Mouse (Mus musculus): Measurements from ENCODE around the gene L2hgdh. TPM values are rescaled to one million over a fixed set of nuclear protein-coding genes. Genes with fewer than 3 reads are reported as not detected.

The L2hgdh gene
- polyA plus RNA-seq, 1 experiment: 13.6 TPM

- no peak for DNase-seq (ENCODE audit: extremely low spot score in 1 of 2, low spot score in 1 of 2)
Observed at GRCm38 (mm10) chr12:69732221-69732620, 7.5 kb upstream of the L2hgdh start.

- DNase-seq (ENCODE audit: extremely low spot score in 1 of 2, low spot score in 1 of 2): no peak
Observed at GRCm38 (mm10) chr12:69730306-69730705, 5.6 kb upstream of the L2hgdh start.

GRCm38 (mm10) chr12:69729246-69729645, 4.6 kb upstream of the L2hgdh start:
- no peak for DNase-seq (ENCODE audit: extremely low spot score in 1 of 2, low spot score in 1 of 2)

GRCm38 (mm10) chr12:69724018-69724710, 509 bp downstream of the L2hgdh start:
- no peak for DNase-seq (ENCODE audit: extremely low spot score in 1 of 2, low spot score in 1 of 2)

- DNase-seq (ENCODE audit: extremely low spot score in 1 of 2, low spot score in 1 of 2): no peak
Observed at GRCm38 (mm10) chr12:69723376-69723775, 1.3 kb downstream of the L2hgdh start.

GRCm38 (mm10) chr12:69722857-69723256, 1.8 kb downstream of the L2hgdh start:
- DNase-seq (ENCODE audit: extremely low spot score in 1 of 2, low spot score in 1 of 2): no peak

- DNase-seq (ENCODE audit: extremely low spot score in 1 of 2, low spot score in 1 of 2): no peak
Observed at GRCm38 (mm10) chr12:69713628-69714027, 11.0 kb downstream of the L2hgdh start.

GRCm38 (mm10) chr12:69704799-69705458, 19.7 kb downstream of the L2hgdh start:
- no peak for DNase-seq (ENCODE audit: extremely low spot score in 1 of 2, low spot score in 1 of 2)

GRCm38 (mm10) chr12:69698352-69698751, 26.3 kb downstream of the L2hgdh start:
- no peak for DNase-seq (ENCODE audit: extremely low spot score in 1 of 2, low spot score in 1 of 2)

GRCm38 (mm10) chr12:69696746-69697145, 27.9 kb downstream of the L2hgdh start:
- DNase-seq (ENCODE audit: extremely low spot score in 1 of 2, low spot score in 1 of 2): peak in 1 of 2 experiments; percentile 76

GRCm38 (mm10) chr12:69693471-69693870, 31.2 kb downstream of the L2hgdh start:
- no peak for DNase-seq (ENCODE audit: extremely low spot score in 1 of 2, low spot score in 1 of 2)

- DNase-seq (ENCODE audit: extremely low spot score in 1 of 2, low spot score in 1 of 2): no peak
Observed at GRCm38 (mm10) chr12:69690714-69691113, 34.0 kb downstream of the L2hgdh start.

- DNase-seq (ENCODE audit: extremely low spot score in 1 of 2, low spot score in 1 of 2): no peak
Observed at GRCm38 (mm10) chr12:69689094-69689493, 35.6 kb downstream of the L2hgdh start.

- no peak for DNase-seq (ENCODE audit: extremely low spot score in 1 of 2, low spot score in 1 of 2)
Observed at GRCm38 (mm10) chr12:69688368-69688767, 36.3 kb downstream of the L2hgdh start.

GRCm38 (mm10) chr12:69683537-69683936, 41.1 kb downstream of the L2hgdh start:
- peak in 1 of 2 experiments; percentile 74 for DNase-seq (ENCODE audit: extremely low spot score in 1 of 2, low spot score in 1 of 2)

- no peak for DNase-seq (ENCODE audit: extremely low spot score in 1 of 2, low spot score in 1 of 2)
Observed at GRCm38 (mm10) chr12:69682788-69683419, 41.8 kb downstream of the L2hgdh start.

GRCm38 (mm10) chr12:69682065-69682787, 42.4 kb downstream of the L2hgdh start:
- peak; percentile 41 to 82 for DNase-seq (ENCODE audit: extremely low spot score in 1 of 2, low spot score in 1 of 2)

- peak in 1 of 2 experiments; percentile 53 for DNase-seq (ENCODE audit: extremely low spot score in 1 of 2, low spot score in 1 of 2)
Observed at GRCm38 (mm10) chr12:69681566-69682061, 43.1 kb downstream of the L2hgdh start, which contains the start of gene Sos2. Sos2 (minus strand) TSS chr12:69681852.

- DNase-seq (ENCODE audit: extremely low spot score in 1 of 2, low spot score in 1 of 2): peak in 1 of 2 experiments; percentile 56
Observed at GRCm38 (mm10) chr12:69680635-69681565, 43.8 kb downstream of the L2hgdh start.

GRCm38 (mm10) chr12:69676157-69676556, 48.5 kb downstream of the L2hgdh start:
- no peak for DNase-seq (ENCODE audit: extremely low spot score in 1 of 2, low spot score in 1 of 2)

All from frontal cortex, adult 2 months (tissue).